Mouse (Mus musculus) heart, adult 2 months (tissue): ENCODE measurements around the gene Ppil2. TPM values are rescaled to one million over a fixed set of nuclear protein-coding genes. Genes with fewer than 3 reads are reported as not detected.

Experiments used
- DNase-seq, 2 experiments: peaks; one replicate each; pipeline ENCODE4 v3.0.0; 2021
- H3K27ac ChIP-seq: fragments of 200-600 bp; 2 replicates; pipeline ENCODE4 v1.8.1; 2022
- H3K27me3 ChIP-seq: fragments of 200-500 bp; 2 replicates; pipeline ENCODE4 v1.6.1; 2012; ENCODE audit warnings: mild to moderate bottlenecking, low read length, inconsistent platforms, mixed read lengths; ENCODE audit not compliant: control insufficient read depth, insufficient read depth
- H3K36me3 ChIP-seq: fragments of 200-500 bp; 2 replicates; pipeline ENCODE4 v1.6.1; 2012; ENCODE audit warnings: low read length, inconsistent platforms; ENCODE audit not compliant: control insufficient read depth, insufficient read depth
- H3K4me1 ChIP-seq: fragments of 200-500 bp; 2 replicates; pipeline ENCODE4 v1.6.1; 2011; ENCODE audit warnings: low read length; ENCODE audit not compliant: control insufficient read depth, insufficient read depth
- H3K4me3 ChIP-seq: fragments of 200-600 bp; 2 replicates; pipeline ENCODE4 v1.8.1; 2022
- H3K79me2 ChIP-seq: fragments of 200-500 bp; replicated peaks from 2 replicates; pipeline ENCODE4 v1.6.1; 2012; ENCODE audit warnings: mild to moderate bottlenecking, inconsistent platforms, low read length, moderate library complexity, mixed read lengths; ENCODE audit not compliant: control insufficient read depth, insufficient read depth
- H3K9ac ChIP-seq: fragments of 200-500 bp; 2 replicates; pipeline ENCODE4 v1.6.1; 2012; ENCODE audit warnings: low read depth, mild to moderate bottlenecking, control low read depth, inconsistent platforms, low read length, mixed read lengths
- CTCF ChIP-seq: fragments of 200-600 bp; IDR thresholded peaks from 2 replicates; pipeline ENCODE4 v1.8.1; 2022; ENCODE audit warnings: antibody characterized with exemption, mild to moderate bottlenecking, moderate library complexity
- EP300 ChIP-seq: fragments of 200-500 bp; IDR thresholded peaks from 2 replicates; pipeline ENCODE4 v1.6.1; 2011; ENCODE audit warnings: low read depth, low read length, control low read depth; ENCODE audit not compliant: insufficient read depth
- POLR2A ChIP-seq: fragments of 200-500 bp; IDR thresholded peaks from 2 replicates; pipeline ENCODE4 v1.6.1; 2011; ENCODE audit warnings: mild to moderate bottlenecking, low read depth, low read length, control low read depth; ENCODE audit not compliant: insufficient read depth
- WGBS: fragments of 180-500 bp; shearing (Covaris S2); methylation state at CpG from one replicate; pipeline ENCODE4 v1.1.7; 2018; 5-methylcytosine and 5-hydroxymethylcytosine counted together
- intact Hi-C: fragments of 180-260 bp; cut with DNase I; formaldehyde crosslinking; loops from one replicate; pipeline ENCODE4 v1.15.1; 2025
- polyA plus RNA-seq: library from polyadenylated mRNA; depleted of rRNA; stranded (reverse); fragments of >200 nt; gene quantifications from 2 replicates; pipeline ENCODE4 v1.2.3, GENCODE M21; 2012
- total RNA-seq, 2 experiments: library from RNA; stranded (reverse); gene quantifications; 2 replicates each; pipeline ENCODE4 v1.2.3; 2021

Ppil2 gene
- total and polyA plus RNA-seq, 3 experiments = 33.1 to 49.3 (median 39.1) TPM

DNA sequence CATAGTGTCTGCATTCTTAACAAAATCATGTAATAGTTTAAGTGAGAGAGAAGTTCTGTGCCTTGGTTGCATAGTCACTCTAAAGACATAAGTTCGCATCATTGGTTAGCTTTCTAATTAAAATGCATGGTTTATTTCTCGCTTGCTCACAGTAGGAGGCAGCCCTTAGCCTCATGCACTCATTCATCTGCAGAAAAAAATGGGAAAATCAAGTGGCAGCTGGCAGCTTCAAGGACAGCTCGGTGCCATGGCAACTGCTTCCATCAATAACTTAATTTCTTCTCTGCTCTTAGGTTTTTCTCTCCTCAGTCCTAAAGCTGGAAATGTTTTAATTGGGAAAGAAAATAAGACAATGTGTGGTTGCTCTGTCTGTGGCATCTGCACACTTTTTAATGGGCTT is 55.5 kb downstream of the Ppil2 start:
- no peaks in the 10 kb centered on the region for H3K36me3 ChIP-seq
- no peak overlapping the region for H3K27ac ChIP-seq
- no peaks in the 10 kb centered on the region for H3K79me2 ChIP-seq
- WGBS = 80% methylated on average over 3 of the region's 3 CpGs
- TF ChIP-seq EP300 (no peak), CTCF (no peak), POLR2A (no peak)
- H3K4me1 ChIP-seq = no peaks in the 10 kb centered on the region
- no peak overlapping the region for H3K4me3 ChIP-seq
- no peaks in the 10 kb centered on the region for H3K27me3 ChIP-seq
- H3K9ac ChIP-seq = no peak overlapping the region
- no peak for DNase-seq
- intact Hi-C loops = no loop called here

DNA sequence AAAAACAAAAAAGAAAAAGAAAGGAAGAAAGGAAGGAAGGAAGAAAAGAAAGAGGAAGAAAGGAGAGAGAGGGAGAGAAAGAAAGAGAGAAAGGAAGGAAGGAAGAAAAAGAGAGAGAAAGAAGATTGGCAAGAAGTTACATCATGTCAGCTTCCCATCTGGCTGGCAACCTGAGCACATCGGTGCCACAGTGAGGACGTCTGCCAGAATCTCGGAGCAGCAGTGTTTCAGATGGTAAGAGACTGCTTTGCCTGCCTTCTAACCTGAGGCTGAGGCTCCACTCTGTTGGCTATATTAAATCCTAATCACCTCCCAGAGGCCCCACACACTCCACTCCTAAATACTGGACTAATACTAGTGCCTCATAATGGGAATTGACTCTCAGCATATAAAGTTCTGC is 57.2 kb downstream of the Ppil2 start:
- H3K9ac ChIP-seq = no peak overlapping the region
- no peak for DNase-seq
- H3K27me3 ChIP-seq = no peaks in the 10 kb centered on the region
- H3K4me1 ChIP-seq = no peaks in the 10 kb centered on the region
- TF ChIP-seq EP300 (no peak), POLR2A (no peak), CTCF (no peak)
- 62% methylated on average over 3 of the region's 3 CpGs for WGBS
- no peaks in the 10 kb centered on the region for H3K79me2 ChIP-seq
- no peak overlapping the region for H3K4me3 ChIP-seq
- intact Hi-C loops = no loop called here
- no peaks in the 10 kb centered on the region for H3K36me3 ChIP-seq
- no peak overlapping the region for H3K27ac ChIP-seq

DNA sequence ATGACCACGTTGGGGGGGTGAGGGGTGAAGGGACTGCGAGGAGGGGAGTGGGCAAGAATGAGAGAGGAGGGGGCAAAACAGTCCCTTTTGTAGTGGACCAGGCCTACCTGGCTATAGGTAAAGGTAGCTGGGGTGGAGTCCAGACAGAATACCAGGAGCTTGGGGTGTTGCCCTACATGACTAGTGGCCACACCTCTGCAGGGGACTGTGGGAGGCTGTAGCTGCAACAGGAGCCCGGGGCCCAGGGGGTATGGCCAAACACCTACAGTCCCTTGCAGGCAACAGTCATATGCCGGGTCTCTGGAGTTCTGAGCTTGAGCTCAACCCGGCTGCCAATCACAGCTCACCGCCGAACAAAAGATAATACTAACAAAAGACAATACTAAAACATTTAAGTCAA is 59.0 kb downstream of the Ppil2 start:
- no peak for DNase-seq
- Histone ChIP-seq H3K36me3 (no peaks in the 10 kb centered on the region), H3K27me3 (no peaks in the 10 kb centered on the region), H3K27ac (no peak overlapping the region), H3K79me2 (no peaks in the 10 kb centered on the region), H3K4me3 (no peak overlapping the region), H3K9ac (no peak overlapping the region), H3K4me1 (no peaks in the 10 kb centered on the region)
- 67% methylated on average over 7 of the region's 7 CpGs for WGBS
- no peak for TF ChIP-seq EP300
- intact Hi-C loops = no loop called here

DNA sequence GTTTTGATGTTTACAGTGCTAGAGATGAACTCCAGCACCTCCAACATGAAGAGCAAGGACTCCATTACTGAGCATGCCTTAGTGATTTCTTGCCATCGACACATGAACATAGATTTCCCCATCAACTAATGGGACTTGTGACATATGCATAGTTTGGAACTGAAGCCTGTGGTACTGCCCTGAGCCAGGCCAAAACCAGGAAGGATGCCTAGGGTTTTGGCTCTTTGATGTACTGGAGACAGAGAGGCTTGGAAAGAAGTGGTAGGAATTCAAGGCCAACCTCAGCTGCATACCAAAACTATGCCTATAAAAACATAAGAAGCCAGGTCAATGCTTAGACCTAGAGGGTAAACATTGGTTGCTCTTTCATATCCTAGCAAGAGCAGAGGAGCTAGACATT is 61.2 kb downstream of the Ppil2 start:
- no peak for TF ChIP-seq CTCF
- Histone ChIP-seq H3K9ac (no peak overlapping the region), H3K4me3 (no peak overlapping the region), H3K27me3 (no peaks in the 10 kb centered on the region), H3K27ac (no peak overlapping the region), H3K36me3 (no peaks in the 10 kb centered on the region), H3K4me1 (no peaks in the 10 kb centered on the region), H3K79me2 (no peaks in the 10 kb centered on the region)
- no peak for DNase-seq
- intact Hi-C loops = no loop called here
- 93% methylated on average over 1 of the region's 1 CpGs for WGBS

DNA sequence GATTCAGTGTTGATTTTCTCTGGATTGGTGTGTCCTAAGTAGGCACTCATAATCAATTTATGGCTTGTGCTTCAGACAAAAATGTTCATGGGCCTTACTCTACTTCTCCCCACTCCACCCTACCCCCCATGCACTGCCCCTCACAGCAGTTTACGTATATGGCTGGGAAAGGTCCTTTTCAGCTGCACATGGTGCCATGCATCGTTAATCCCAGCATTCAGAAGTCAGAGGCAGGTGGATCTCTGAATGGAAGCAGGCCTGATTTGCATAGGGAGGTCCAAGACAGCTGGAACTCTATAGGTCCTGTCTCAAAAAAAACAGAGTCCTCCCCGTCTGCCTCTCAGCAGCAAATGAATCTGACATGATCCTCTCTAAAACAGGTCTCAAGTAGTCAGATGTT is 65.8 kb downstream of the Ppil2 start:
- 90% methylated on average over 3 of the region's 3 CpGs for WGBS
- TF ChIP-seq POLR2A (no peak), CTCF (no peak), EP300 (no peak)
- Histone ChIP-seq H3K4me1 (no peaks in the 10 kb centered on the region; the same call in 1 of the 2 replicates), H3K4me3 (no peak overlapping the region), H3K27ac (no peak overlapping the region), H3K36me3 (peaks cover 12% of the 10 kb centered on the region), H3K79me2 (no peaks in the 10 kb centered on the region), H3K9ac (no peak overlapping the region), H3K27me3 (no peaks in the 10 kb centered on the region)
- no peak for DNase-seq
- intact Hi-C loops = no loop called here

DNA sequence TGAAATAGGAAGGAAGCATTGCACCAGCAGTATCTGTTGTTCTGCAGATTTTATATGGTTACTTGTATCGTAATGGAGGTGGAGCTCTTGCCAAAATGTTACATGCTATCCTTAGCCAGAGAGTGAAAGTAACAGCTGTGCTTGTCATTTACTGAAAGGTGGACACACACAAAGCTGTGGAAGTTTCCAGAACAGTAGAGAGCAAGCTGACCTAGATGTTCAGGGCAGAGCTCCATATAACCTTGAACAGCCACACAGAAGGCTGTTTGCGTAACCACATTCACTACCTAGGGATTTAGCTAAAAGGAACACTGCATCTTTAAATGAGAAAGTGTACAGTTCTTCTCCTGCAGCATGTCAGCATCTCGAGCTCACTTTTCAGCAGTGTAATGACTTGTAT is 66.7 kb downstream of the Ppil2 start:
- intact Hi-C loops = no loop called here
- Histone ChIP-seq H3K9ac (no peak overlapping the region), H3K4me1 (no peaks in the 10 kb centered on the region; the same call in 1 of the 2 replicates), H3K27ac (peak overlapping the region; percentile 43), H3K79me2 (no peaks in the 10 kb centered on the region), H3K36me3 (peaks cover 12% of the 10 kb centered on the region), H3K27me3 (no peaks in the 10 kb centered on the region), H3K4me3 (no peak overlapping the region)
- WGBS = 57% methylated on average over 3 of the region's 3 CpGs
- TF ChIP-seq POLR2A (no peak), EP300 (no peak), CTCF (no peak)
- DNase-seq = peak in 1 of 2 experiments; percentile 17

DNA sequence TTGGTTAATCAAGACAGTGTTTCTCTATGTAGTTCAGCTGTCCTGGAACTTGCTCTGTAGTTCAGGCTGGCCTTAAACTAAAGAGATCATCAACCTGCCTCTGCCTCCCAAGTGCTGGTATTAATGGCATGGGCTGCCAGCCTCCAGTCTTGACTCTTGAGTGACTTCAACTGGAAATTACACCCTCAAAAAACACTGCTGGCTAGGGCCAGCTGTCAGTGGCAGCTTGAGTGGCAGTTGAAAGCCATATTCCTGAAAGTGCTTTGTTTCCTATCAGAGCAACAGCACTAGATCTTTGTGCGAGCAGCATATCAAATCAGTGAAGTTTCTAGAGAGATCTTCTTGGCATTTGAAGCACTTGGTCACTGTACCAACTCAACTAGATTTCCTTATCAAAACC is 69.6 kb downstream of the Ppil2 start:
- intact Hi-C loops = no loop called here
- Histone ChIP-seq H3K9ac (no peak overlapping the region), H3K4me3 (no peak overlapping the region), H3K27me3 (no peaks in the 10 kb centered on the region), H3K4me1 (no peaks in the 10 kb centered on the region; the same call in 1 of the 2 replicates), H3K27ac (no peak overlapping the region), H3K36me3 (peaks cover 12% of the 10 kb centered on the region), H3K79me2 (no peaks in the 10 kb centered on the region)
- TF ChIP-seq CTCF = no peak
- TF ChIP-seq EP300 = no peak
- TF ChIP-seq POLR2A = no peak
- 80% methylated on average over 1 of the region's 1 CpGs for WGBS
- DNase-seq = no peak
